Mouse (Mus musculus) CH12.LX (cell line): ENCODE results near the gene Nmt2. TPM values are rescaled to one million over a fixed set of nuclear protein-coding genes. Genes with fewer than 3 reads are reported as not detected.

ENCODE experiments used
- DNase-seq: peaks from one replicate; pipeline ENCODE4 v3.0.0-alpha.2; 2013; ENCODE audit errors: extremely low read depth
- H3K27ac ChIP-seq: 2 replicates; pipeline ENCODE4 v1.5.1; 2012; ENCODE audit warnings: low read depth, mild to moderate bottlenecking, control low read depth, moderate library complexity; ENCODE audit not compliant: insufficient read depth
- H3K27me3 ChIP-seq: replicated peaks from 2 replicates; pipeline ENCODE3; 2012; ENCODE audit warnings: inconsistent platforms
- H3K36me3 ChIP-seq, 2 experiments: replicated peaks in 1 of 2; 2 replicates each; pipeline versions ENCODE3 to v1.6.1; 2012; ENCODE audit warnings: inconsistent platforms in 1 of 2, low read length in 1 of 2, mild to moderate bottlenecking in 1 of 2, mixed read lengths in 1 of 2, moderate library complexity in 1 of 2; ENCODE audit not compliant: control insufficient read depth in 1 of 2, insufficient read depth in 1 of 2
- H3K4me1 ChIP-seq, 2 experiments: 2 replicates each; pipeline ENCODE4 v1.6.1; 2012; ENCODE audit warnings: inconsistent platforms in 1 of 2, moderate library complexity in 1 of 2; ENCODE audit not compliant: insufficient read depth in 2 of 2, control insufficient read depth in 1 of 2
- H3K4me2 ChIP-seq: 2 replicates; pipeline ENCODE4 v1.6.1; 2012; ENCODE audit warnings: low read depth, mild to moderate bottlenecking, control low read depth; ENCODE audit not compliant: poor library complexity, insufficient read depth, severe bottlenecking
- H3K4me3 ChIP-seq, 3 experiments: fragments of 150-350 bp in 1 of 3; sonication (generic) in 1 of 3; replicated peaks in 1 of 3; 2 replicates each; pipeline versions ENCODE3 to v1.5.1; 2011 to 2012; ENCODE audit warnings: low read depth in 2 of 3, low read length in 2 of 3, mild to moderate bottlenecking in 2 of 3, moderate library complexity in 2 of 3, control low read depth in 1 of 3, improper control_type of control experiment in 1 of 3, inconsistent platforms in 1 of 3, mixed read lengths in 1 of 3; ENCODE audit not compliant: poor library complexity in 1 of 3
- H3K79me2 ChIP-seq: replicated peaks from 2 replicates; pipeline ENCODE4 v1.6.1; 2012; ENCODE audit warnings: mild to moderate bottlenecking, moderate library complexity; ENCODE audit not compliant: control insufficient read depth, poor library complexity, insufficient read depth, severe bottlenecking; ENCODE audit errors: extremely low read depth
- H3K9ac ChIP-seq: 2 replicates; pipeline ENCODE4 v1.6.1; 2012; ENCODE audit warnings: low read depth, mild to moderate bottlenecking, control low read depth, moderate library complexity; ENCODE audit not compliant: insufficient read depth
- H3K9me3 ChIP-seq: replicated peaks from 2 replicates; pipeline ENCODE3; 2012; ENCODE audit warnings: low read length, inconsistent platforms, mixed read lengths
- BHLHE40 ChIP-seq: IDR thresholded peaks from 2 replicates; pipeline ENCODE4 v1.6.1; 2011; ENCODE audit warnings: mild to moderate bottlenecking, low read depth, low read length, improper control_type of control experiment
- CHD1 ChIP-seq: IDR thresholded peaks from 2 replicates; pipeline ENCODE4 v1.6.1; 2012; ENCODE audit warnings: low read depth, low read length, improper control_type of control experiment, inconsistent platforms
- CTCF ChIP-seq, 2 experiments: IDR thresholded peaks in 1 of 2; conservative IDR thresholded peaks in 1 of 2; 2 replicates each; pipeline ENCODE4 v1.5.1; 2011 to 2012; ENCODE audit warnings: low read depth in 2 of 2, low read length in 2 of 2, improper control_type of control experiment in 1 of 2, inconsistent platforms in 1 of 2, mild to moderate bottlenecking in 1 of 2, moderate library complexity in 1 of 2
- GABPA ChIP-seq: IDR thresholded peaks from 2 replicates; pipeline ENCODE4 v1.6.1; 2012; ENCODE audit warnings: low read depth, low read length, improper control_type of control experiment, inconsistent platforms; ENCODE audit not compliant: insufficient replicate concordance
- IRF4 ChIP-seq: IDR thresholded peaks from 2 replicates; pipeline ENCODE4 v1.6.1; 2014; ENCODE audit warnings: low read depth, mild to moderate bottlenecking, inconsistent platforms, low read length, improper control_type of control experiment
- JUN ChIP-seq: IDR thresholded peaks from 2 replicates; pipeline ENCODE4 v1.6.1; 2011; ENCODE audit warnings: low read depth, mild to moderate bottlenecking, low read length, improper control_type of control experiment, moderate library complexity; ENCODE audit not compliant: insufficient read depth
- JUND ChIP-seq: conservative IDR thresholded peaks from 2 replicates; pipeline ENCODE4 v1.6.1; 2011; ENCODE audit warnings: low read depth, low read length, improper control_type of control experiment
- KAT2A ChIP-seq: IDR thresholded peaks from 2 replicates; pipeline ENCODE4 v1.6.1; 2012; ENCODE audit warnings: low read length, improper control_type of control experiment, inconsistent platforms; ENCODE audit not compliant: insufficient replicate concordance
- MAFK ChIP-seq: IDR thresholded peaks from 2 replicates; pipeline ENCODE4 v1.6.1; 2011; ENCODE audit warnings: low read length, improper control_type of control experiment; ENCODE audit not compliant: insufficient replicate concordance
- MAX ChIP-seq: IDR thresholded peaks from 2 replicates; pipeline ENCODE4 v1.6.1; 2011; ENCODE audit warnings: low read length, improper control_type of control experiment
- MAZ ChIP-seq: IDR thresholded peaks from 2 replicates; pipeline ENCODE4 v1.6.1; 2012; ENCODE audit warnings: low read depth, mild to moderate bottlenecking, inconsistent platforms, low read length, improper control_type of control experiment, moderate library complexity
- NELFE ChIP-seq: IDR thresholded peaks from 2 replicates; pipeline ENCODE4 v1.6.1; 2011; ENCODE audit warnings: low read depth, low read length, improper control_type of control experiment
- POLR2AphosphoS2 ChIP-seq: IDR thresholded peaks from 2 replicates; pipeline ENCODE4 v1.6.1; 2011; ENCODE audit warnings: low read depth, low read length, improper control_type of control experiment
- RAD21 ChIP-seq: IDR thresholded peaks from 2 replicates; pipeline ENCODE4 v1.6.1; 2011; ENCODE audit warnings: low read depth, mild to moderate bottlenecking, low read length, improper control_type of control experiment, moderate library complexity
- SIN3A ChIP-seq: IDR thresholded peaks from 2 replicates; pipeline ENCODE4 v1.6.1; 2012; ENCODE audit warnings: low read length, improper control_type of control experiment, inconsistent platforms
- SMC3 ChIP-seq: IDR thresholded peaks from 2 replicates; pipeline ENCODE4 v1.6.1; 2011; ENCODE audit warnings: low read depth, low read length, improper control_type of control experiment
- TBP ChIP-seq: conservative IDR thresholded peaks from 2 replicates; pipeline ENCODE4 v1.6.1; 2011; ENCODE audit warnings: low read depth, low read length, improper control_type of control experiment
- USF2 ChIP-seq: conservative IDR thresholded peaks from 2 replicates; pipeline ENCODE4 v1.6.1; 2011; ENCODE audit warnings: low read depth, low read length, improper control_type of control experiment
- ZMIZ1 ChIP-seq: IDR thresholded peaks from 2 replicates; pipeline ENCODE4 v1.6.1; 2012; ENCODE audit warnings: low read depth, mild to moderate bottlenecking, inconsistent platforms, low read length, improper control_type of control experiment
- dilution Hi-C: fragments of 300-500 bp; cut with MboI; formaldehyde crosslinking; loops from 2 replicates; pipeline ENCODE4 v1.14.3; 2020; ENCODE audit warnings: low sequenced_read_pairs; ENCODE audit not compliant: extremely low pct_unique_long_range_greater_than_20kb, extremely low pct_ligation_motif_present
- in situ Hi-C: fragments of 300-500 bp; cut with MboI; formaldehyde crosslinking; loops from 3 replicates; pipeline ENCODE4 v1.14.3; 2019; ENCODE audit warnings: low sequenced_read_pairs, low pct_ligation_motif_present, low pct_unique_long_range_greater_than_20kb, mixed read lengths
- polyA plus RNA-seq: library from polyadenylated mRNA; unstranded; fragments of >175 nt; gene quantifications from 2 replicates; pipeline ENCODE4 v1.2.1, GENCODE M21; 2012; ENCODE audit warnings: low read depth; ENCODE audit not compliant: insufficient read length
- total RNA-seq, 2 experiments: library from RNA; depleted of rRNA; stranded (reverse); fragments of 300-350 nt in 1 of 2; fragments of >200 nt in 1 of 2; gene quantifications; 2 replicates each; pipeline ENCODE4 v1.2.3; 2012 to 2014

The Nmt2 gene
- total and polyA plus RNA-seq, 3 experiments = 10.0 to 15.9 (median 15.6) TPM

- Histone ChIP-seq H3K27ac (no peak overlapping the region), H3K27me3 (no peaks in the 10 kb centered on the region), H3K36me3 (no peaks in the 10 kb centered on the region), H3K4me3 (no peak overlapping the region), H3K4me1 (peaks cover 0 to 17% of the 10 kb centered on the region in 2 experiments; a peak in 2 of 4 replicates), H3K79me2 (peaks cover 4% of the 10 kb centered on the region; the same call in 1 of the 2 replicates), H3K4me2 (no peak overlapping the region), H3K9me3 (no peaks in the 10 kb centered on the region), H3K9ac (no peak overlapping the region)
- TF ChIP-seq USF2 (no peak), MAX (no peak), JUN (no peak), MAFK (no peak), JUND (no peak), RAD21 (no peak), BHLHE40 (no peak), POLR2AphosphoS2 (no peak), IRF4 (no peak), GABPA (no peak), CHD1 (no peak), TBP (no peak), ZMIZ1 (no peak), SMC3 (no peak), SIN3A (no peak), NELFE (no peak), MAZ (no peak)
- dilution Hi-C loops = no loop called here
- in situ Hi-C loops = no loop called here
- DNase-seq = no peak
Measured at GRCm38 (mm10) chr2:3289581-3289980, 5.6 kb downstream of the Nmt2 start.

- TF ChIP-seq MAZ (no peak), MAFK (no peak), KAT2A (no peak), TBP (no peak), CTCF (conservative IDR thresholded peaks at IDR 0.05 in 1 of 2, IDR thresholded peaks at IDR 0.05 in 1 of 2; ENCODE audit: low read depth in 2 of 2, low read length in 2 of 2) (no peak), MAX (no peak)
- Histone ChIP-seq H3K36me3 (no peaks in the 10 kb centered on the region), H3K9me3 (no peaks in the 10 kb centered on the region), H3K4me3 (no peak overlapping the region), H3K9ac (no peak overlapping the region), H3K4me1 (peaks cover 0 to 15% of the 10 kb centered on the region in 2 experiments; a peak in 1 of 4 replicates), H3K27me3 (no peaks in the 10 kb centered on the region), H3K27ac (no peak overlapping the region), H3K4me2 (no peak overlapping the region), H3K79me2 (peaks cover 2% of the 10 kb centered on the region; the same call in 1 of the 2 replicates)
- no peak for DNase-seq
- in situ Hi-C loops = no loop called here
- dilution Hi-C loops = no loop called here
Measured at GRCm38 (mm10) chr2:3292170-3292569, 8.2 kb downstream of the Nmt2 start.
